Mouse (Mus musculus): ENCODE measurements around the gene March9.

DNA sequence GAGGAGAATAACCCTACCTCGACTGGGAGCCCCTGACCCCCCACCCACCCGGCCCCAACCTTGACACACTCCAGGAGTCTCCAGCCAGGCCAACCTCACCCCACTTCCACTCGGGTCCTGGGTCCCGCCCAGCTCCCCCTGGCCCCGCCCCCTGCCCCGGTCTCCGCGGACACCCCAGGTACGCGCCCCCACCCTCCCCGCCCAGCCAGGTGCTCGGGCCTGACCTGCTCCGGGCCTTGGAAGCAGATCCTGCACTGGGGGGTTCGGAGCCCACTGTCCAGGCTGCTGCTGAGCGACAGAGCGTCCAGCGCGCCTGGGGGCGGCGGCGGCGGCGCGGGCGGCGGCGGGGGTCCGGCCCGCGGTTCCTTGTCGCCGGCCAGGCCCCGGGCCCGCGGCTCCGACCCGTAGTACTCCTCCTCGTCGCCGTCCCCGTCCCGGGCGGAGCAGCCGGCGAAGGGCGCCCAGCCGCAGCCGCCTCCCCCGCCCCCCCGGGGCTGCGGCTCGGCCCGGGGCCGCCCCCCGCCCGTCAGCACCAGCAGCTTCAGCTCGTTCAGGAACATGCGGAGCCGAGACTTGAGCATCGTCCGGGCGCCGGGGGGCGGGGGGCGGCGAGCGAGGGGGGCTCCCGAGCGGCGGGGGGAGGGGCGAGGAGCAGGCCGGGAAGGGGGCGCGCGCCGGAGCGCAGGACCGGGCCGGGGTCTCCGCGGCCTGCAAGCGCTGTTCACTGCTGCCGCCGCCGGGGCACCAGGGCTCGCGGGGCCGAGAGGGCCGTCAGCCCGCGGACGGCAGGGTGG lies 613 bp downstream of the March9 start:
- TF ChIP-seq EP300 (IDR thresholded peaks at IDR 0.05; ENCODE audit: low read depth) (no peak), CTCF (IDR thresholded peaks at IDR 0.05; ENCODE audit: low read depth) (no peak)

Data from heart, postnatal 0 days (tissue).